Mouse (Mus musculus) embryonic facial prominence, embryonic 14.5 days (tissue): Measurements from ENCODE around the gene Umad1. TPM values are rescaled to one million over a fixed set of nuclear protein-coding genes. Genes with fewer than 3 reads are reported as not detected.

Source experiments
- ATAC-seq: fragments of 200-750 bp; cut with Nextera tagmentation; 2 replicates; pipeline ENCODE4 v1.8.0; 2017; ENCODE audit warnings: low read depth, moderate number of reproducible peaks, moderate TSS enrichment
- DNase-seq: peaks from one replicate; pipeline ENCODE4 v3.0.0-alpha.2; 2015; ENCODE audit warnings: low spot score
- H3K27ac ChIP-seq: fragments of 300-500 bp; sonication (generic); replicated peaks from 2 replicates; pipeline ENCODE4 v1.5.1; 2014; ENCODE audit warnings: low read depth, mild to moderate bottlenecking, low read length, moderate library complexity
- H3K27me3 ChIP-seq: fragments of 300-500 bp; sonication (generic); replicated peaks from 2 replicates; pipeline ENCODE4 v1.6.1; 2014; ENCODE audit warnings: low read length; ENCODE audit not compliant: control insufficient read depth, insufficient read depth
- H3K36me3 ChIP-seq: fragments of 300-500 bp; sonication (generic); 2 replicates; pipeline ENCODE4 v1.6.1; 2014; ENCODE audit warnings: low read length, mixed read lengths; ENCODE audit not compliant: control insufficient read depth, insufficient read depth
- H3K4me1 ChIP-seq: fragments of 300-500 bp; sonication (generic); 2 replicates; pipeline ENCODE4 v1.6.1; 2014; ENCODE audit warnings: antibody characterized with exemption, low read length; ENCODE audit not compliant: control insufficient read depth, insufficient read depth
- H3K4me2 ChIP-seq: fragments of 300-500 bp; sonication (generic); 2 replicates; pipeline ENCODE4 v1.6.1; 2014; ENCODE audit warnings: low read depth, mild to moderate bottlenecking, low read length, moderate library complexity, mixed read lengths
- H3K4me3 ChIP-seq: fragments of 300-500 bp; sonication (generic); 2 replicates; pipeline ENCODE4 v1.5.1; 2014; ENCODE audit warnings: low read depth, mild to moderate bottlenecking, low read length
- H3K9ac ChIP-seq: fragments of 300-500 bp; sonication (generic); 2 replicates; pipeline ENCODE4 v1.6.1; 2014; ENCODE audit warnings: low read depth, mild to moderate bottlenecking, low read length, moderate library complexity, mixed read lengths
- H3K9me3 ChIP-seq: fragments of 300-500 bp; sonication (generic); 2 replicates; pipeline ENCODE4 v1.6.1; 2016; ENCODE audit warnings: low read length; ENCODE audit not compliant: control insufficient read depth
- WGBS: fragments of 180-500 bp; shearing (Covaris S2); extraction: QIAGEN DNeasy Blood & Tissue Kit; methylation state at CpG from one replicate; pipeline ENCODE4 v1.1.7; 2014; 5-methylcytosine and 5-hydroxymethylcytosine counted together
- polyA plus RNA-seq: library from polyadenylated mRNA; unstranded; fragments of >200 nt; fragmentation: Nextera tagmentation; extraction: Ambion mirVana; gene quantifications from 2 replicates; pipeline ENCODE4 v1.2.1, GENCODE M21; 2014

Gene Umad1
- polyA plus RNA-seq, 1 experiment from 2014 or later = 20.0 TPM

DNA sequence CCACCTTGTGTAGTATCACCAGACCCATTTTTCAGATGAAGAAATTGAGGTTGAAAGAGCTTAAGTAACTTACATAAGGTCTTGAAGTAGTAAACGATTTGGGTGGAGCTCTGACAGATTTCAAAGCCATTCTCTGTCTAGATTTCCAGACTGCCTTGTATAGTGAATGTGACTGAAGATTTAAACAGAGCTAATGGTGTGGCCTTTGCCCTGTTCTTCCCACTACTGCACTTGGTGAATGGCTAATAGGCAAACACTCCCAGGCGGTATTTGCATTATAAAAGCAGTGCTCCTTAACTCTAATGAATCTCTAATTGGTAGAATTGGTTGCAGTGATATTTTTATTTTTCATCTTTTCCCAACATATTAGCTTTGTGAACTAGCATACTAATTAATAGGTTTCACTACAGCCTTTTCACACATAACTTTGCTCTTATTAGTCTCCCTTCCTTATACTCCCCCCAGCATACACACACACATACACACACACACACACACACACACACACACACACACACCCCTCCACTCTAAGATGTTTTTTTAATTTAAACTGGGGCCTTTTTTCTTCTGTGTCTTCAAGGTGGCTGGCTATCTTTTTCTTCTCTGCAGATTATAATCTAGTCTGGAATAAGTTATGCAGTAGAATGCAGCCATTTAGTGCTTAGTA lies 109.2 kb downstream of the Umad1 start:
- no peaks in the 10 kb centered on the region for H3K27me3 ChIP-seq
- no peak overlapping the region for H3K4me2 ChIP-seq
- H3K9me3 ChIP-seq = no peaks in the 10 kb centered on the region
- H3K27ac ChIP-seq = no peak overlapping the region
- no peak overlapping the region for H3K4me3 ChIP-seq
- no peaks in the 10 kb centered on the region for H3K36me3 ChIP-seq
- no peaks in the 10 kb centered on the region for H3K4me1 ChIP-seq
- no peak overlapping the region for H3K9ac ChIP-seq
- DNase-seq (no peak), ATAC-seq (no peak)
- 75% methylated on average over 2 of the region's 2 CpGs for WGBS

DNA sequence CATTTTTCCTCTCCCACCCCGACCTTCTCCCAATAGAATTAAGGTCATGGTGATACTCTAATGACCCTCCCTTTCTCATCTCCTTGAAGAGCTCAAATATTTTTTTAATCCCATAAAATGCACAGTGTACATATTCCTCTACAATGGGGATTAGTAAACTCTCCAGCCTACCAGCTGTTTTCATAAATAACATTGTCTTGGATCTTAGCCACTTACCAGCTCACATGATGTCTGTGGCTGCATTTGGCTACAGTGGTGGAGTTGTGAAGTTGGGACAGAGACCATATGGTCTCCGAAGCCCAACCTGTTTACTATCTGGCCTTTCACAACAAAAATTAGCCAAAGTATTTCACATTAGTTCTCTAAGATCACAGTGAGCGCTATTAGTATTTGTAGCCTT lies 111.5 kb downstream of the Umad1 start:
- H3K9ac ChIP-seq = no peak overlapping the region
- DNase-seq = peak; percentile 64
- no peaks in the 10 kb centered on the region for H3K27me3 ChIP-seq
- no peaks in the 10 kb centered on the region for H3K36me3 ChIP-seq
- H3K9me3 ChIP-seq = no peaks in the 10 kb centered on the region
- no peaks in the 10 kb centered on the region for H3K4me1 ChIP-seq
- 80% methylated on average over 3 of the region's 3 CpGs for WGBS
- ATAC-seq = peak; percentile 55; the same call in 1 of the 2 replicates
- H3K4me2 ChIP-seq = no peak overlapping the region
- H3K4me3 ChIP-seq = no peak overlapping the region
- H3K27ac ChIP-seq = no peak overlapping the region

GRCm38 (mm10) chr6:8373051-8373450 lies 114.0 kb downstream of the Umad1 start:
- H3K27me3 ChIP-seq = no peaks in the 10 kb centered on the region

GRCm38 (mm10) chr6:8373851-8374250 lies 114.8 kb downstream of the Umad1 start:
- no peaks in the 10 kb centered on the region for H3K9me3 ChIP-seq
- no peaks in the 10 kb centered on the region for H3K27me3 ChIP-seq
- H3K4me3 ChIP-seq = no peak overlapping the region
- 47% methylated on average over 8 of the region's 8 CpGs for WGBS
- no peaks in the 10 kb centered on the region for H3K4me1 ChIP-seq
- H3K36me3 ChIP-seq = peaks cover 4% of the 10 kb centered on the region; the same call in 1 of the 2 replicates
- H3K27ac ChIP-seq = no peak overlapping the region
- DNase-seq (no peak), ATAC-seq (no peak)
- H3K4me2 ChIP-seq = no peak overlapping the region
- 0 out of 2 replicates have a peak overlapping the region, but pooled peaks have one; percentile 19 for H3K9ac ChIP-seq

More at GRCm38 (mm10) chr6:8373051-8373450, 114.0 kb downstream of the Umad1 start:
- Histone ChIP-seq H3K27ac (no peak overlapping the region), H3K9me3 (no peaks in the 10 kb centered on the region), H3K9ac (no peak overlapping the region), H3K4me1 (no peaks in the 10 kb centered on the region), H3K4me2 (no peak overlapping the region), H3K4me3 (no peak overlapping the region), H3K36me3 (peaks cover 3% of the 10 kb centered on the region; the same call in 1 of the 2 replicates)
- ATAC-seq = no peak
- WGBS = 50% methylated on average over 2 of the region's 2 CpGs
- no peak for DNase-seq

DNA sequence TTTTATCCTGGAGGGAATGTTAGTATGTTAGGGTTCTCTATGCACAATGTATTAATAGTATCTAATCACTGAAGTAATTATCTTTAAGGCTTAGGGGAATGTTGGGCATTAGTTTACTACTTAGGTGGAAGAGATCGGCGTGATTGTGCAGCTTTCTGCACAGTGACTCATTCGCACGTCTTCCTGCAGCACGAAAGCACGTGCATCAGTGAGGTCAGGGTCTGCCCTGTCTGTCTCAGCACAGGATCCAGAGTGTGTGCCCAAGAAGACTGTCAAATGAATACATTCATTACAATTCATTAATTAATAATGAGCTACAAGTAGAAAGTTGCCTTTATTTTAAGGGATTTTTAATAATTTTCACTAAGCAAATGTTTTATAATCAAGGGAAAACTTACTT lies 115.2 kb downstream of the Umad1 start:
- ATAC-seq = no peak
- Histone ChIP-seq H3K4me1 (no peaks in the 10 kb centered on the region), H3K36me3 (peaks cover 4% of the 10 kb centered on the region; the same call in 1 of the 2 replicates), H3K4me2 (no peak overlapping the region), H3K27ac (no peak overlapping the region), H3K9ac (no peak overlapping the region), H3K27me3 (no peaks in the 10 kb centered on the region), H3K4me3 (no peak overlapping the region), H3K9me3 (no peaks in the 10 kb centered on the region)
- DNase-seq = no peak
- 72% methylated on average over 6 of the region's 6 CpGs for WGBS

DNA sequence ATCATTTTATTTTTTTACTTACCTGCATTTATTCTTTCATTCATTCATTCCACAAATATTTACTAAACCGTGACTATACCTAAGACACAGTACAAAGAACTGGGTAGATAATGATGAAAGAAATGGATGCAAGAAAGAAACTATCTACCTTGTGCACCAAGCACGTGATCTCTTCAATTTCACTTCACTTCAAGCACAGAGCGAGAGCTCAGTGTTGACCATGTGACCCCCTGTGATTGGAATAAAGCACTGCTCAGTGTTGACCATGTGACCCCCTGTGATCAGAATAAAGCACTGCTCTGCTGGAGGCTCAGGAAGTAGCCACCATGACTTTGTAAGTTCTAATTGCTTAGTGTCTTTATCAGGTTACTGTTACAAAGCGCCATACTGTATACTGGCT lies 115.6 kb downstream of the Umad1 start:
- H3K27ac ChIP-seq = no peak overlapping the region
- no peak overlapping the region for H3K9ac ChIP-seq
- ATAC-seq (no peak), DNase-seq (no peak)
- no peaks in the 10 kb centered on the region for H3K4me1 ChIP-seq
- H3K4me2 ChIP-seq = no peak overlapping the region
- H3K36me3 ChIP-seq = peaks cover 4% of the 10 kb centered on the region; the same call in 1 of the 2 replicates
- no peaks in the 10 kb centered on the region for H3K27me3 ChIP-seq
- H3K4me3 ChIP-seq = no peak overlapping the region
- WGBS = 90% methylated on average over 4 of the region's 4 CpGs
- no peaks in the 10 kb centered on the region for H3K9me3 ChIP-seq

GRCm38 (mm10) chr6:8376351-8376750 lies 117.3 kb downstream of the Umad1 start:
- WGBS = 95% methylated on average over 5 of the region's 5 CpGs
- DNase-seq (no peak), ATAC-seq (no peak)
- Histone ChIP-seq H3K4me1 (no peaks in the 10 kb centered on the region), H3K27me3 (no peaks in the 10 kb centered on the region), H3K4me2 (no peak overlapping the region), H3K9me3 (no peaks in the 10 kb centered on the region), H3K9ac (no peak overlapping the region), H3K36me3 (peaks cover 4% of the 10 kb centered on the region; the same call in 1 of the 2 replicates), H3K27ac (no peak overlapping the region), H3K4me3 (no peak overlapping the region)

DNA sequence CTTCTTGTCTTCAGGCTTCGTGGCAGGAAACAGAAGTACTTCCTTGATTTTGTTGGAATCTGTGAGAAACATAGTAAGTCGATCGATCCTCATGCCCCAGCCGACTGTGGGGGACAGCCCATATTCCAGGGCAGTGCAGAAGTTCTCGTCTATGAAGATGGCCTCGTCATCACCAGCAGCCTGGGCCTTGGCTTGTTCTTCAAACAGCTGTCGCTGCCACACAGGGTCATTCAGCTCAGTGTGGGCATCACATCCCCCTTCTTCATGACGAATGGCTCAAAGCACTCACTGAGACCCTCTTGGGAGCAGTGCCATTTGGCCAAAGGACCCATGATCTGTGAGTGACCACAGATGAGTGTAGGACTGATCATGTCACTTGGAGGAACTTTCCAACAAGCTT lies 118.6 kb downstream of the Umad1 start:
- WGBS = 92% methylated on average over 8 of the region's 8 CpGs
- Histone ChIP-seq H3K27me3 (no peaks in the 10 kb centered on the region), H3K4me2 (no peak overlapping the region), H3K9ac (no peak overlapping the region), H3K4me3 (no peak overlapping the region), H3K4me1 (no peaks in the 10 kb centered on the region), H3K9me3 (no peaks in the 10 kb centered on the region), H3K36me3 (peaks cover 4% of the 10 kb centered on the region; the same call in 1 of the 2 replicates), H3K27ac (no peak overlapping the region)
- no peak for DNase-seq
- no peak for ATAC-seq

GRCm38 (mm10) chr6:8389307-8389706 lies 130.2 kb downstream of the Umad1 start:
- H3K36me3 ChIP-seq = no peaks in the 10 kb centered on the region
- WGBS = 95% methylated on average over 2 of the region's 2 CpGs
- no peak for ATAC-seq
- H3K27me3 ChIP-seq = no peaks in the 10 kb centered on the region
- H3K4me2 ChIP-seq = no peak overlapping the region
- H3K4me3 ChIP-seq = no peak overlapping the region
- H3K27ac ChIP-seq = no peak overlapping the region
- no peaks in the 10 kb centered on the region for H3K9me3 ChIP-seq
- no peak overlapping the region for H3K9ac ChIP-seq
- no peaks in the 10 kb centered on the region for H3K4me1 ChIP-seq
- no peak for DNase-seq
